Mouse (Mus musculus): ENCODE measurements around the gene Gm49322. TPM values are rescaled to one million over a fixed set of nuclear protein-coding genes. Genes with fewer than 3 reads are reported as not detected.
"Not testable (repeated sequence)": the region's sequence is repeated elsewhere in the genome, so short reads cannot be mapped to it uniquely, and the experiment has no call there.

Gm49322 gene
- polyA plus RNA-seq, 1 experiment, result 1.1 TPM

DNA sequence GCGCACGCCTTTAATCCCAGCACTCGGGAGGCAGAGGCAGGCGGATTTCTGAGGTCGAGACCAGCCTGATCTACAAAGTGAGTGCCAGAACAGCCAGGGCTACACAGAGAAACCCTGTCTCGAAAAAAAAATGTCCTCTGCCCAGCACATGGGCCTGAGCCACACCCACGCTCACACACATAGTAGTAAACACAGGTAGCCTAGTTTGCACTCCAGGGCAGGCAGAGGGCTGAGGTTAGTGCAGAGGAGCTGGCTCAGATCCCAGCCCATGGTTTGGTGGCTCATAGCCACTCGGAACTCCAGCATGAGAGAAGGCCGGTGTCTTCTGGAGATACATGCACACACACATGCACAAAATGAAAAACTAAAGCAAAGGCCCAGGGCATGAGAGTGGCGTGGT lies 41.1 kb downstream of the Gm49322 start:
- Histone ChIP-seq H3K4me3 (ENCODE audit: insufficient read depth, low read length) (no peak overlapping the region), H3K4me1 (ENCODE audit: control insufficient read depth, insufficient read depth, low read length) (no peaks in the 10 kb centered on the region), H3K27ac (ENCODE audit: insufficient read depth, low read depth, low read length) (no peak overlapping the region)
- TF ChIP-seq POLR2A (IDR thresholded peaks at IDR 0.05; ENCODE audit: borderline replicate concordance, low read depth, low read length), result no peak
- no peak for TF ChIP-seq CTCF (IDR thresholded peaks at IDR 0.05; ENCODE audit: low read depth, low read length)

- not testable (repeated sequence) for H3K4me1 ChIP-seq (ENCODE audit: control insufficient read depth, insufficient read depth, low read length); H3K27ac ChIP-seq (ENCODE audit: insufficient read depth, low read depth, low read length); H3K4me3 ChIP-seq (ENCODE audit: insufficient read depth, low read length)
Observed at GRCm38 (mm10) chr10:80649910-80650309, 44.1 kb downstream of the Gm49322 start.

- TF ChIP-seq CTCF (IDR thresholded peaks at IDR 0.05; ENCODE audit: low read depth, low read length) (no peak), POLR2A (IDR thresholded peaks at IDR 0.05; ENCODE audit: borderline replicate concordance, low read depth, low read length) (no peak)
- Histone ChIP-seq H3K27ac (ENCODE audit: insufficient read depth, low read depth, low read length) (no peak overlapping the region), H3K4me3 (ENCODE audit: insufficient read depth, low read length) (no peak overlapping the region), H3K4me1 (ENCODE audit: control insufficient read depth, insufficient read depth, low read length) (peaks cover 8% of the 10 kb centered on the region)
Observed at GRCm38 (mm10) chr10:80650392-80650791, 44.6 kb downstream of the Gm49322 start.

- no peak overlapping the region for H3K4me3 ChIP-seq (ENCODE audit: insufficient read depth, low read length)
- peaks cover 21% of the 10 kb centered on the region for H3K4me1 ChIP-seq (ENCODE audit: control insufficient read depth, insufficient read depth, low read length)
- TF ChIP-seq CTCF (IDR thresholded peaks at IDR 0.05; ENCODE audit: low read depth, low read length) (no peak), POLR2A (IDR thresholded peaks at IDR 0.05; ENCODE audit: borderline replicate concordance, low read depth, low read length) (no peak)
- H3K27ac ChIP-seq (ENCODE audit: insufficient read depth, low read depth, low read length), result no peak overlapping the region
Observed at GRCm38 (mm10) chr10:80653156-80653720, 47.4 kb downstream of the Gm49322 start.

GRCm38 (mm10) chr10:80654866-80655265 lies 49.0 kb downstream of the Gm49322 start:
- TF ChIP-seq POLR2A (IDR thresholded peaks at IDR 0.05; ENCODE audit: borderline replicate concordance, low read depth, low read length) (no peak), CTCF (IDR thresholded peaks at IDR 0.05; ENCODE audit: low read depth, low read length) (no peak)
- Histone ChIP-seq H3K27ac (ENCODE audit: insufficient read depth, low read depth, low read length) (no peak overlapping the region), H3K4me3 (ENCODE audit: insufficient read depth, low read length) (no peak overlapping the region), H3K4me1 (ENCODE audit: control insufficient read depth, insufficient read depth, low read length) (peaks cover 28% of the 10 kb centered on the region)

GRCm38 (mm10) chr10:80655406-80656129 lies 49.7 kb downstream of the Gm49322 start:
- H3K4me3 ChIP-seq (ENCODE audit: insufficient read depth, low read length), result peak overlapping the region; percentile 76
- TF ChIP-seq POLR2A (IDR thresholded peaks at IDR 0.05; ENCODE audit: borderline replicate concordance, low read depth, low read length) (no peak), CTCF (IDR thresholded peaks at IDR 0.05; ENCODE audit: low read depth, low read length) (no peak)
- H3K27ac ChIP-seq (ENCODE audit: insufficient read depth, low read depth, low read length), result no peak overlapping the region
- H3K4me1 ChIP-seq (ENCODE audit: control insufficient read depth, insufficient read depth, low read length), result peaks cover 28% of the 10 kb centered on the region

DNA sequence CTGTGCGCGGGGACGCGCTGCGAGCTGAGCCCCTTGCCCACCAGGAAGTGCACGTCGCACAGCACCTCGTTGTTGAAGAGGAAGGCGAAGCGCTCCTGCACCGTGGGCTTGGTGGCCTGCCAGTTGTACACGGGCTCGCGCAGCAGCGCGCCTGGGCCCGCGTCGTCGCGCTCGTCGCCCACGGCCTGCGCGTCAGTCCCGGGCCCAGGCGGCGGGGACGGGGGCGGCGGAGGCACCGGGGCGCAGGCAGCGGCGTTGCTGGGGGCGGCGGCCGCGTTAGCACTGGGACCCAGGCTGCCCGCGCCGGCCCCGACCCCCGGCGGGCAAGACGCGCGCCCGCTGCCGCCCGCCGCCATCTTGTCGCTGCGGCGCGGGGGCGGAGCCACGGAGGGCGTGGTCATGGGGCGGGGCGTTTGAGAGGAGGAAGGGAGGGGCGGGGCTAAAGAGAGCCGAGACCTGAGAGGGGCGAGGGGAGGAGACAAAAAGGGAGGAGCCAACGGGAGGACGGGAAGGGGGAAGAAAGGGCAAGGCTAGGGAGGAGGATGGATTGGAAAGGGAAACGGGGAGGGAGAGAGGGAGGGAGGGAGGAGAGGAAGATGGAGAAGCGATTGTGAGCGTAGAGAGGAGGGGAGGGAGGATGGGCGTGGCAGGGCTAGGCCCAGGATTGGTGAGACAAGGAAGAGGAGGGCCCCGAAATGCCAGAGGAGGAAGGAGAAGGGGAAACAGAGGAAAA lies 50.5 kb downstream of the Gm49322 start:
- Histone ChIP-seq H3K27ac (ENCODE audit: insufficient read depth, low read depth, low read length) (peak overlapping the region; percentile 40), H3K4me3 (ENCODE audit: insufficient read depth, low read length) (peak overlapping the region; percentile 76), H3K4me1 (ENCODE audit: control insufficient read depth, insufficient read depth, low read length) (peaks cover 28% of the 10 kb centered on the region)
- TF ChIP-seq CTCF (IDR thresholded peaks at IDR 0.05; ENCODE audit: low read depth, low read length) (no peak), POLR2A (IDR thresholded peaks at IDR 0.05; ENCODE audit: borderline replicate concordance, low read depth, low read length) (peak; percentile 72; the same call in 1 of the 2 replicates)

GRCm38 (mm10) chr10:80656863-80657623 lies 51.2 kb downstream of the Gm49322 start, which contains the start of gene Btbd2:
Btbd2 (minus strand) TSS chr10:80657071.
- H3K4me1 ChIP-seq (ENCODE audit: control insufficient read depth, insufficient read depth, low read length), result peaks cover 28% of the 10 kb centered on the region
- TF ChIP-seq CTCF (IDR thresholded peaks at IDR 0.05; ENCODE audit: low read depth, low read length) (no peak), POLR2A (IDR thresholded peaks at IDR 0.05; ENCODE audit: borderline replicate concordance, low read depth, low read length) (no peak)

DNA sequence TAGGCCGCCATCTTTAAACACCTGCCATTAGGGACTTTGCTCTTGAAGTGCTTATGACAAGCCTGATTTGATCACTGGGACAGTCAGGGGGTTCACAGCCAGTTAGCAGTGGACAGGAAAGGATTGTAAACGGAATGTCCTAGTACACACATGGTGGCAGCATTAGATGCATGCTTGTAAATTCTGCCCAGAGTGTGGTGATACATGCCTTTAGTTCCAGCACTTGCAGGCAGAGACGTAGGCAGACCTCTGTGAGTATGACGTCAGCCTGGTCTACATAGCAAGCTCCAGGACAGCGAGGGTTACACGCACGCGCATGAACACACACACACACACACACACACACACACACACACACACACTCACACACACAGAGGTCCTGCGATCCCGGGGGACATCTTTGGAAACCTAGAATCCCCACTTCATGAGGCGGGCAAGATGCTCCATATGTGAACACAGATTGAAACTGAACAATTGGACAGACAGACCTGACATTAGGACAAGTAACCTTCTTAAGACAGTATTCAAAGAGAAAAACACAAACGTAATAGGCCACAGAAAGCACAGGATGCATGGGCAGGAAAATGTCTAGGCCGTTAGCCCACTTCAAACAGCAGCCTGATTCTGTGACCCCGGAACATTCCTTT lies 52.5 kb downstream of the Gm49322 start:
- Histone ChIP-seq H3K4me1 (ENCODE audit: control insufficient read depth, insufficient read depth, low read length) (peaks cover 39% of the 10 kb centered on the region), H3K27ac (ENCODE audit: insufficient read depth, low read depth, low read length) (peak overlapping the region; percentile 62), H3K4me3 (ENCODE audit: insufficient read depth, low read length) (peak overlapping the region; percentile 6; the same call in 1 of the 2 replicates)
- TF ChIP-seq CTCF (IDR thresholded peaks at IDR 0.05; ENCODE audit: low read depth, low read length) (no peak), POLR2A (IDR thresholded peaks at IDR 0.05; ENCODE audit: borderline replicate concordance, low read depth, low read length) (no peak)

More at GRCm38 (mm10) chr10:80656863-80657623, 51.2 kb downstream of the Gm49322 start, which contains the start of gene Btbd2:
- H3K27ac ChIP-seq (ENCODE audit: insufficient read depth, low read depth, low read length), result peak within 1 kb of the TSS; percentile 62
- peak within 1 kb of the TSS; percentile 76 for H3K4me3 ChIP-seq (ENCODE audit: insufficient read depth, low read length)
